Mouse (Mus musculus) forebrain, embryonic 16.5 days (tissue): Measurements from ENCODE around the gene Ppp1r36. TPM values are rescaled to one million over a fixed set of nuclear protein-coding genes. Genes with fewer than 3 reads are reported as not detected.
A peak's percentile ranks its signal among the peaks of the same experiment; 100 is the strongest.

Experiments used
- ATAC-seq: fragments of 200-750 bp; cut with Nextera tagmentation; 2 replicates; pipeline ENCODE4 v1.8.0; 2017; ENCODE audit warnings: mild to moderate bottlenecking, moderate library complexity
- H3K27ac ChIP-seq: fragments of 300-500 bp; sonication (generic); 2 replicates; pipeline ENCODE4 v1.5.1; 2014; ENCODE audit warnings: low read length, control low read depth
- H3K27me3 ChIP-seq: fragments of 300-500 bp; sonication (generic); replicated peaks from 2 replicates; pipeline ENCODE4 v1.6.1; 2014; ENCODE audit warnings: low read length; ENCODE audit not compliant: control insufficient read depth, insufficient read depth
- H3K36me3 ChIP-seq: fragments of 300-500 bp; sonication (generic); 2 replicates; pipeline ENCODE4 v1.6.1; 2014; ENCODE audit not compliant: control insufficient read depth, insufficient read depth
- H3K4me1 ChIP-seq: fragments of 300-500 bp; sonication (generic); replicated peaks from 2 replicates; pipeline ENCODE4 v1.6.1; 2014; ENCODE audit warnings: low read length; ENCODE audit not compliant: control insufficient read depth, insufficient read depth
- H3K4me2 ChIP-seq: fragments of 300-500 bp; sonication (generic); 2 replicates; pipeline ENCODE4 v1.6.1; 2014; ENCODE audit warnings: mild to moderate bottlenecking, low read length, control low read depth
- H3K4me3 ChIP-seq: fragments of 300-500 bp; sonication (generic); replicated peaks from 2 replicates; pipeline ENCODE4 v1.5.1; 2014; ENCODE audit warnings: mild to moderate bottlenecking, low read length, control low read depth
- H3K9ac ChIP-seq: fragments of 300-500 bp; sonication (generic); replicated peaks from 2 replicates; pipeline ENCODE4 v1.6.1; 2014; ENCODE audit warnings: low read depth, low read length, control low read depth
- H3K9me3 ChIP-seq: fragments of 300-500 bp; sonication (generic); 2 replicates; pipeline ENCODE4 v1.6.1; 2016; ENCODE audit warnings: low read length; ENCODE audit not compliant: control insufficient read depth
- WGBS: fragments of 180-500 bp; shearing (Covaris S2); extraction: QIAGEN DNeasy Blood & Tissue Kit; methylation state at CpG from one replicate; pipeline ENCODE4 v1.1.7; 2014; 5-methylcytosine and 5-hydroxymethylcytosine counted together
- polyA plus RNA-seq: library from polyadenylated mRNA; unstranded; fragments of >200 nt; fragmentation: Nextera tagmentation; extraction: Ambion mirVana; gene quantifications from 2 replicates; pipeline ENCODE4 v1.2.1, GENCODE M21; 2015

Gene Ppp1r36
- polyA plus RNA-seq, 1 experiment from 2014 or later: 0.73 TPM

DNA sequence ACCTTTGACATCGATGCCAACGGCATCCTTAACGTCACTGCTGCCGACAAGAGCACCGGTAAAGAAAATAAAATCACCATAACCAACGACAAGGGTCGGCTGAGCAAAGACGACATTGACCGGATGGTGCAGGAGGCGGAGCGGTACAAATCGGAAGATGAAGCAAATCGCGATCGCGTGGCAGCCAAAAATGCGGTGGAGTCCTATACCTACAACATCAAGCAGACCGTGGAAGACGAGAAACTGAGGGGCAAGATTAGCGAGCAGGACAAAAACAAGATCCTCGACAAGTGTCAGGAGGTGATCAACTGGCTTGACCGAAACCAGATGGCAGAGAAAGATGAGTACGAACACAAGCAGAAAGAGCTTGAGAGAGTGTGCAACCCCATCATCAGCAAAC lies 11.4 kb upstream of the Ppp1r36 start:
- Histone ChIP-seq H3K9ac (no peak overlapping the region), H3K4me3 (peak overlapping the region; percentile 77; the same call in 1 of the 2 replicates), H3K27me3 (peaks cover 23% of the 10 kb centered on the region), H3K36me3 (no peaks in the 10 kb centered on the region), H3K27ac (no peak overlapping the region), H3K9me3 (no peaks in the 10 kb centered on the region), H3K4me2 (peak overlapping the region; percentile 65), H3K4me1 (peaks cover 20% of the 10 kb centered on the region)
- 5% methylated on average over 23 of the region's 23 CpGs for WGBS
- no peak for ATAC-seq

DNA sequence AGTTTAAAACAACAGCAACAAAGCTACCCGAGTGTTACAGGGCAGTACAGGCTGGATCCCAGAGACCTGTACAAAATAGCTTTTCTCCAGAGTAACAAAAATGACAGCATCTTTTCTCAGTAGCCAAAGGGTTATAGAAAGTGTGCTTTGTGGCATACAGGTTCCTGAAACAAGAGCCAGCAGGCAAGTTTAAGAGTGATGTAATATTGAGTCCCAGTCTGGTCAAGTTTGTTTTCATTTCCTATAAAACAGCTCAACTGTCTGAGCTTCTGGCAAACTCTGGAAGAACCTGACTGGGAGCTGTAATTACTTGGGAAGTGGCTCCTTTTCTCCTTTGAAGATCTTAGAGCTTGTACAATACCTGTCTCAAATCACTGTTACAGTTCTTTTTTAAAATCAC lies 10.2 kb upstream of the Ppp1r36 start:
- 38% methylated on average over 1 of the region's 1 CpGs for WGBS
- H3K27me3 ChIP-seq: peaks cover 23% of the 10 kb centered on the region
- H3K9me3 ChIP-seq: no peaks in the 10 kb centered on the region
- no peak overlapping the region for H3K4me3 ChIP-seq
- no peak overlapping the region for H3K9ac ChIP-seq
- ATAC-seq: no peak
- peaks cover 20% of the 10 kb centered on the region for H3K4me1 ChIP-seq
- no peak overlapping the region for H3K27ac ChIP-seq
- no peak overlapping the region for H3K4me2 ChIP-seq
- H3K36me3 ChIP-seq: no peaks in the 10 kb centered on the region

DNA sequence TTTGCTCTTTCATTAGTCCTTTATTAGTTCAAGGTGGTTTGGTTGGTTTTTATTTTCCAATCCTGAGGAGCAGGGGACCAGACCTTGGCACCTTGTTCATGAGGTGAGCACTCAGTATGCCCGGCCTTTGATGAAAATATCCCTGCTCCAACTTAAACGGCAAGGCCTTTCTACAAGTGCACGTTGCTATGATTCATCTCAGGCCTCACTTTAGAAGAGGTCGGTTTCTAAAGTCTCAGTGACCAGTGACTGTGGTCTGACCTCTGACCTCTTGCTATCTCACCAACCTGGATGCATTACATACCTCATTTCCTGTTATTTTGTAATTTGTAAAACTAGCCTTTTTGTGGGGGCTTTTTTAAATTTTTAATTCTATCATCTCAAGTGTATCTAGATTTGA lies 8.2 kb upstream of the Ppp1r36 start:
- no peaks in the 10 kb centered on the region for H3K9me3 ChIP-seq
- no peak overlapping the region for H3K9ac ChIP-seq
- no peak overlapping the region for H3K4me2 ChIP-seq
- H3K4me1 ChIP-seq: peaks cover 16% of the 10 kb centered on the region
- ATAC-seq: no peak
- no peak overlapping the region for H3K4me3 ChIP-seq
- peaks cover 23% of the 10 kb centered on the region for H3K27me3 ChIP-seq
- no peak overlapping the region for H3K27ac ChIP-seq
- H3K36me3 ChIP-seq: no peaks in the 10 kb centered on the region
- 75% methylated on average over 4 of the region's 4 CpGs for WGBS

DNA sequence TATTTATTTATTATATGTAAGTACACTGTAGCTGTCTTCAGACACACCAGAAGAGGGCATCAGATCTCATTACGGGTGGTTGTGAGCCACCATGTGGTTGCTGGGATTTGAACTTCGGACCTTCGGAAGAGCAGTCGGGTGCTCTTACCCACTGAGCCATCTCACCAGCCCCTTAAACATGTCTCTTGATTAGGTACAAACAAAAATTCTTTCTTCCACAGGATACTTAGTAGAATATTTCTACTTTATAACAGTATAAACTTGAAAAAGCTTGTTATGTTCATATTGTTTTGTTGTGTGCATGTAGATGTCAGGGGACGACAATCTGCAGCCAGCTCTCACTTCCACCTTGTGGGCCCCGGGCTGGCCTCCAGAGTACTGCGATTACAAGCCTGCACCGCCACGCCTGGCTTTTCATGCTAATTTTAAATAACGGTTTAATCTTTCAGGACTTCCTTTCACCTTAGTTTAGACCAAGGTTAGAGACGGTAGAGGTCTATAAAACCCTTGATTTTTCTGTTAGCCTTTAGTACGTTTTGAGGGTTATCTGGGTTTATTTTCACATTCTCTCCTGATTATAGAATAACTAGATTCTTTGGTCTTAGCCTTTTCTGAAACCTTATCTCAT lies 1.8 kb upstream of the Ppp1r36 start:
- Histone ChIP-seq H3K9ac (no peak overlapping the region), H3K27ac (no peak overlapping the region), H3K9me3 (peaks cover 3% of the 10 kb centered on the region; the same call in 1 of the 2 replicates), H3K4me1 (peaks cover 6% of the 10 kb centered on the region), H3K27me3 (peaks cover 7% of the 10 kb centered on the region), H3K36me3 (no peaks in the 10 kb centered on the region), H3K4me3 (no peak overlapping the region), H3K4me2 (no peak overlapping the region)
- no peak for ATAC-seq
- WGBS: 88% methylated on average over 11 of the region's 12 CpGs

DNA sequence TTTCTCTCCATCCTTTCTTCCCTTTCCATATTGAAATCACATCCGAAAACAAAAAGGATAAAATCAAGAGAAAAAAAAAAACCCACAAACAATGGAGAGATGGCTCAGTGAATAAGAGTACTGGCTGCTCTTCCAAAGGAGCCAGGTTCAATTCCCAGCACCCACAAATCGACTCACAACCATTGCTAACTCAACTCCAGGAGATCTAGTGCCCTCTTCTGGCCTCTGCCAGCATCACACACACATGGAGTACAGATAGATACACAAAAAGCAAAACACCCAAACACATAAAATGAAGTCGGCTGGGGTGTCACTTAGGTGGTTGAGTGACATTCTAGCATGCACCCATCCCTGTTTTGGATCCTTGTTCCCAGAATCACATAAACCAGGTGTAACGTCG lies 1.0 kb downstream of the Ppp1r36 start:
- H3K36me3 ChIP-seq: no peaks in the 10 kb centered on the region
- H3K9ac ChIP-seq: no peak overlapping the region
- ATAC-seq: no peak
- peaks cover 6% of the 10 kb centered on the region for H3K4me1 ChIP-seq
- H3K27ac ChIP-seq: no peak overlapping the region
- whole genome bisulfite sequencing: 97% methylated on average over 5 of the region's 5 CpGs
- peaks cover 7% of the 10 kb centered on the region for H3K27me3 ChIP-seq
- H3K9me3 ChIP-seq: peaks cover 3% of the 10 kb centered on the region; the same call in 1 of the 2 replicates
- no peak overlapping the region for H3K4me3 ChIP-seq
- no peak overlapping the region for H3K4me2 ChIP-seq

DNA sequence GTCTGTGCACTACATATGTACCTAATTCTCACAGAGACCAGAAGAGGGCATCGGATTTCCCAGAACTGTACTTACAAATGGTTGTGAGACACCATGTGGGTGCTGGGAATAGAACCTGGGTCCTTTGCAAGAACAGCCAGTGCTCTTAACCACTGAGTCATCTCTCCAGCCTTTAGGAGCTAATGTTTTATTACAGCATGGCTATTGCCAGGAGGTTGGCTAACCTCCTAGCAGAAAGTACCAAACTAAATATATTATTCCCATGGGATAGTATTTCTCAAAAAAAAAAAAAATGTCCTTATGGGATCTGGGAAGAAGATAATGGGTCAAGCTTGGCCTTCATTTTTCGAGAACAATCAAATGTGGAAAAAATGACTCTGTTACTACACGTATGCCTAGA lies 7.9 kb downstream of the Ppp1r36 start:
- H3K4me1 ChIP-seq: no peaks in the 10 kb centered on the region
- H3K27me3 ChIP-seq: no peaks in the 10 kb centered on the region
- no peaks in the 10 kb centered on the region for H3K9me3 ChIP-seq
- no peak overlapping the region for H3K9ac ChIP-seq
- ATAC-seq: no peak
- H3K4me3 ChIP-seq: no peak overlapping the region
- no peak overlapping the region for H3K27ac ChIP-seq
- H3K36me3 ChIP-seq: no peaks in the 10 kb centered on the region
- H3K4me2 ChIP-seq: no peak overlapping the region
- WGBS: 96% methylated on average over 3 of the region's 3 CpGs

DNA sequence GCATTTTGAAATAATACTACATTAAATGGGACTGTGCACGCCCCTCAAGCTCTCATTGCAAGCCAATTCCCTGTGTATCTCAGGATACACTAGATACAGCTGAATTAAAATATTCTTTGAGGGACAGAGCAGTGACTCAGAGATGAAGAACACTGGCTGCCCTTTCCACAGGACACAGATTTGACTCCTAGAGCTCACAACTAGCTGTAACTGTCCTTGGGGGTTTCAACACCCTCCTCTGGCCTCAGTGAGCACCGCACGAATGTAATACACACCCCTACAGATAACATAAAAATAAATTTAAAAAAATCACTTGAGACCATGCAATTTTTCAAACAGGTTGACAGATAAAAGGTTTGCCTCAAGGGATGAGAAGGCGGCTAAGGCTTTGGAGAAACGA lies 10.2 kb downstream of the Ppp1r36 start:
- H3K36me3 ChIP-seq: no peaks in the 10 kb centered on the region
- no peak overlapping the region for H3K4me2 ChIP-seq
- H3K27ac ChIP-seq: no peak overlapping the region
- H3K9ac ChIP-seq: no peak overlapping the region
- no peak for ATAC-seq
- WGBS: 67% methylated on average over 5 of the region's 5 CpGs
- H3K27me3 ChIP-seq: no peaks in the 10 kb centered on the region
- H3K9me3 ChIP-seq: no peaks in the 10 kb centered on the region
- no peaks in the 10 kb centered on the region for H3K4me1 ChIP-seq
- H3K4me3 ChIP-seq: no peak overlapping the region

DNA sequence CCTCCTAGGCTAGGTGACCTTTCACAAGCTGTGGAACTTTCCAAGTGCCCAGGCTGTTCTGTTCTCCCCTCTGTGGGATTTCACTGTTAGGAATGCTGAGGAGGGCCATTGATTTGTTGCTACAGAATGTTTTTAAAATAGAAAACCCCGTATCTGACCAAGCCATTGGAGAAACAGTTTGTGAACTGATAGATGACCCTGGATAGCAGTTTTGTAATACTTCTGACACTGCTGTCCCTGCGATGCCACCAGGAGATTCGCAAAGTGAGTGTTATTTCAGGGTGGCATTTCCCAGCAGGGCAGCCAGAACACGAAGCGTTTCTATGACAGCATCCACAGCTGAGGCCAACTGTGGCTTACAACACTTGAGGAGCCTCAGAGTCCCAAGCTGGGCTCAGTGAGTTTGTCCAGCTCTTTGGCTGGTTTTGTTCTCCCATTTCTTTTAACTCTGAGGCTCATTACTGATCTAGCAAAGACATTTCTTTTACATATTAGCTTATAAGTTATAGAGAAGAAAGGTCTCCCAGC lies 13.6 kb downstream of the Ppp1r36 start:
- no peak overlapping the region for H3K27ac ChIP-seq
- H3K4me2 ChIP-seq: no peak overlapping the region
- no peaks in the 10 kb centered on the region; the same call in 1 of the 2 replicates for H3K27me3 ChIP-seq
- H3K4me3 ChIP-seq: no peak overlapping the region
- no peaks in the 10 kb centered on the region for H3K9me3 ChIP-seq
- H3K4me1 ChIP-seq: 0 out of 2 replicates have a peak, but pooled peaks cover 2% of the 10 kb centered on the region
- 63% methylated on average over 5 of the region's 5 CpGs for WGBS
- no peaks in the 10 kb centered on the region for H3K36me3 ChIP-seq
- no peak overlapping the region for H3K9ac ChIP-seq
- no peak for ATAC-seq

DNA sequence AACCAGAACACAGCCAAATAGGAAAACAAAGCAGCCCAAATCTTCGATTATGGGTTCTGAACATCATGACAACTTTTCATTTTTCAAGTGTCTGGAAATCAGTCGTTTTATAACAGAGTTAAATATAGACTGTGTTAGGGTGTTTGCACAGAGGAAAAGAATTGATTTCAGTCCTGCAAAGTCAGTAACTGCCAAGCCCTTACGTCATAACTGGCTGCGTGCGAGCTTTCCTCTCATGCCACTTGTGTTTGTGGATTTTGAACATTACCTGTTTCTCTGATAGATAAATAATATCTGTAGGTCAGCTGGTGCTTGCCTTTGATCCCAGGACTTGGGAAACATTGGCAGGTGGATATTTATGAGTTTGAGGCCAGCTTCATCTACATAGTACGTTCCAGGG lies 14.1 kb downstream of the Ppp1r36 start:
- H3K36me3 ChIP-seq: no peaks in the 10 kb centered on the region
- 0 out of 2 replicates have a peak, but pooled peaks cover 2% of the 10 kb centered on the region for H3K4me1 ChIP-seq

More for the DNA sequence above, 14.1 kb downstream of the Ppp1r36 start:
- no peak for ATAC-seq
- no peak overlapping the region for H3K9ac ChIP-seq
- no peak overlapping the region for H3K4me3 ChIP-seq
- no peak overlapping the region for H3K4me2 ChIP-seq
- no peaks in the 10 kb centered on the region; the same call in 1 of the 2 replicates for H3K27me3 ChIP-seq
- H3K27ac ChIP-seq: no peak overlapping the region
- H3K9me3 ChIP-seq: no peaks in the 10 kb centered on the region
- 87% methylated on average over 6 of the region's 6 CpGs for WGBS
